Mouse (Mus musculus) thymus, adult 2 months (tissue): ENCODE measurements around the gene Aph1a.
"Not testable (repeated sequence)": the region's sequence is repeated elsewhere in the genome, so short reads cannot be mapped to it uniquely, and the experiment has no call there.

Source experiments
- CTCF ChIP-seq: fragments of 200-500 bp; IDR thresholded peaks from 2 replicates; pipeline ENCODE4 v1.5.1; 2012; ENCODE audit warnings: mild to moderate bottlenecking, control low read depth, low read length, moderate library complexity, borderline replicate concordance; ENCODE audit not compliant: control insufficient read depth, poor library complexity, insufficient read depth; ENCODE audit errors: extremely low read depth
- POLR2A ChIP-seq: fragments of 200-500 bp; IDR thresholded peaks from 2 replicates; pipeline ENCODE4 v1.6.1; 2012; ENCODE audit warnings: mild to moderate bottlenecking, low read length, control low read depth, moderate library complexity; ENCODE audit not compliant: control insufficient read depth, poor library complexity, insufficient read depth; ENCODE audit errors: extremely low read depth

- TF ChIP-seq POLR2A, CTCF: not testable (repeated sequence)
Observed at GRCm38 (mm10) chr3:95857050-95857449, 36.7 kb upstream of the Aph1a start.
